Mouse (Mus musculus): ENCODE results near the gene Atp6v0b.

DNA sequence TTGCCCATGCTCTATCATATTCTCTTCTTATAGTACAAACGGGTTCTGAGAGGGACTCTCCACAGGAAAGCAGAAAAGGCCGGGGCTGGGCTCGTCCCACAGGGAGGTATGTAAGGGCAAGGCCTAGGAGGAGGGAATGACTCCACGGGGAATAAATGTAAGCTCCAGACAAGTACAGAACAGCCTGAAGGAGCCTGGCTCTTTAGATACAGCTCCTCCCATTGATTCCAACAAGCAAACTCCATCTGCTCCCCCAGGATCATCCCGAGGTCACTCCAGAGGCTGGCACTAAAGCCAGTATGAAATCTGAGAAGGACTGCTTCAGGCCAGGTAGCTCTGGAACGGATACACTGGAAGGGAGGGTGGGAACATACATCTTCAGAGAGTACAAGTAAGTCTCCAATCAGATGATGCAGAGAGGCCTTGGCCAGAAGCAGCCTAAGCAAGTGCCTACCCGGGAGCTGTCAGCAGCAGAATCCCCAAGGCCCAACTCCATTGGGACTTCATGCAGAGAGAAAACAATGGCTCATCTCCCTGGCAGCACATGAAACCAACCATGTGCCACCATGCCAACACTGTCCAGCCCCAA, 25.6 kb upstream of the Atp6v0b start:
- no peak for TF ChIP-seq POLR2A (IDR thresholded peaks at IDR 0.05; ENCODE audit: insufficient read depth, low read length)
- TF ChIP-seq CTCF (IDR thresholded peaks at IDR 0.05; ENCODE audit: low read depth, low read length), result no peak
